9 mouse cellular contexts compared by ENCODE assay signal in the genomic region with DNA sequence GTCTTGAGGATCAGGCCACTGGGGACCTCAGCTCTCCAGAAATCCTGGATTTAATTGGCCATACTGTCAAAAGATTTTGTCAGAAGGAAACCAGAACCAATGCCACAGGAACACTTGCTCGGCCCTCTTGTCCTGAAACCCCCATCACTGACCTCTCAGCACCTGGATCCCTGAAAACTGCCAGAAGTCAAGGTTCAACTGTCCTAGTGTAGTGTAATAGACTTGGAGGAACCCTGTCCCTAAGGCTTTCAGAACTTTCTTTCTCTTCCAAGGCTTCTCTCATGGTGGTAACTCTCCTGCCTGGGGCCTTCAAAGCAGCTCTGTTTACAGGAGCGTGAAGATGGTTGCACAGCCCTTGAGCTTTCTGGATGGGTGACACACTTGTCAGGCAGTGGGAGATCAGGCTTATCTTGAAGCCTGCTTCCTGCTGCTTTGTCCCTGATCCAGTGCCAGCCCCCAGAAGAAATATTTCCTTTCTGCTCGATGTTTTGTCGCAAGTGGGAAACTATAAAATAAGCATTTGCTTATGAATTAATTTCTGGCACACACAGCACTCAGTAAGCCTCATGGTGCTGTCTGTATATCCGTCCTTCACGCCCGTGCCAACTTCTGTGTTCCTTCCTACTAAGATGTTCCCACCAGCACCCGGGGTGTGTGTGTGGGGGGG.
DNase-seq lines count a peak whose midpoint lies in the region; ATAC-seq and TF ChIP-seq lines count a peak whose summit lies in the region.
"Had no signal": no experiment of that assay in that cellular context is flagged by ENCODE, and none has a peak within 500 bp of the region (broad histone marks: within the 10 kb centered on the region; RNA-seq: fewer than 3 reads in every experiment).

No protein-coding gene starts in this region.

- no peak overlapping the region for H3K4me2 ChIP-seq in kidney, embryonic 14.5 days (replicated peaks; ENCODE audit: low read depth, low read length)
- H3K4me2 ChIP-seq in lung, embryonic 16.5 days (ENCODE audit: low read depth, low read length) = no peak overlapping the region
- no peak overlapping the region for H3K4me2 ChIP-seq in hindbrain, embryonic 11.5 days (replicated peaks; ENCODE audit: low read depth, low read length)
- H3K4me2 ChIP-seq: midbrain, embryonic 11.5 days had no signal

- WGBS in kidney, embryonic 14.5 days = 58% methylated on average over 8 of the region's 8 CpGs
- WGBS in lung, embryonic 16.5 days = 26% methylated on average over 8 of the region's 8 CpGs
- 87% methylated on average over 8 of the region's 8 CpGs for WGBS in hindbrain, embryonic 11.5 days
- 33% methylated on average over 8 of the region's 8 CpGs for WGBS in cerebellum, adult 2 months

- no peaks in the 10 kb centered on the region for H3K9me3 ChIP-seq in kidney, embryonic 14.5 days (ENCODE audit: control insufficient read depth, low read length)
- H3K9me3 ChIP-seq in lung, embryonic 16.5 days (ENCODE audit: control insufficient read depth, low read length) = no peaks in the 10 kb centered on the region
- H3K9me3 ChIP-seq in hindbrain, embryonic 11.5 days (ENCODE audit: control insufficient read depth, low read length) = no peaks in the 10 kb centered on the region

- H3K27ac ChIP-seq in kidney, embryonic 14.5 days (ENCODE audit: low read depth, low read length) = peak overlapping the region; percentile 51; the same call in 1 of the 2 replicates
- H3K27ac ChIP-seq in lung, embryonic 16.5 days (ENCODE audit: low read length) = peak overlapping the region; percentile 75
- no peak overlapping the region for H3K27ac ChIP-seq in hindbrain, embryonic 11.5 days (ENCODE audit: low read depth, low read length)
- H3K27ac ChIP-seq in cerebellum, adult 2 months (ENCODE audit: insufficient read depth, low read length) = no peak overlapping the region

- no peak overlapping the region for H3K4me3 ChIP-seq in kidney, embryonic 14.5 days (ENCODE audit: low read length)
- H3K4me3 ChIP-seq in lung, embryonic 16.5 days (ENCODE audit: low read length) = no peak overlapping the region
- no peak overlapping the region for H3K4me3 ChIP-seq in hindbrain, embryonic 11.5 days (ENCODE audit: low read depth, low read length)
- H3K4me3 ChIP-seq in cerebellum, adult 2 months (replicated peaks; ENCODE audit: insufficient read depth, low read depth, low read length) = no peak overlapping the region

- TF ChIP-seq POLR2A in cerebellum, adult 2 months (IDR thresholded peaks at IDR 0.05; ENCODE audit: borderline replicate concordance, insufficient read depth, low read length) = no peak

- TF ChIP-seq CTCF in cerebellum, adult 2 months (IDR thresholded peaks at IDR 0.05; ENCODE audit: borderline replicate concordance, insufficient read depth, low read depth, low read length) = no peak

- peaks cover 25% of the 10 kb centered on the region for H3K4me1 ChIP-seq in kidney, embryonic 14.5 days (ENCODE audit: control insufficient read depth, insufficient read depth, low read length)
- peaks cover 32% of the 10 kb centered on the region for H3K4me1 ChIP-seq in lung, embryonic 16.5 days (replicated peaks; ENCODE audit: control insufficient read depth, insufficient read depth, low read length)
- H3K4me1 ChIP-seq in hindbrain, embryonic 11.5 days (replicated peaks; ENCODE audit: control insufficient read depth, insufficient read depth, low read length) = no peaks in the 10 kb centered on the region
- H3K4me1 ChIP-seq in cerebellum, adult 2 months (ENCODE audit: control insufficient read depth, insufficient read depth, low read length) = peaks cover 26% of the 10 kb centered on the region

- DNase-seq in kidney, adult 18-20 months = no peak
- DNase-seq in brain, adult 2 months (ENCODE audit: low read depth, low spot score) = peak; percentile 66
- peak; percentile 39 to 43 for DNase-seq in heart, adult 9 months (ENCODE audit: low spot score in 2 of 2)
- no peak for DNase-seq in hindbrain, embryonic 11.5 days (ENCODE audit: low spot score)
- no peak for DNase-seq in cerebellum, adult 2 months

- 0 out of 2 replicates have a peak, but pooled peaks have one; percentile 15 for ATAC-seq in kidney, embryonic 14.5 days (ENCODE audit: low FRiP score, low TSS enrichment)
- ATAC-seq in lung, embryonic 16.5 days (ENCODE audit: low read depth) = peak; percentile 69
- no peak for ATAC-seq in hindbrain, embryonic 11.5 days (ENCODE audit: low FRiP score)
- no peak for ATAC-seq in CD4-positive, CD25-positive, alpha-beta regulatory T cell, adult 4 months

- no peak overlapping the region for H3K9ac ChIP-seq in kidney, embryonic 14.5 days (ENCODE audit: low read depth, low read length)
- H3K9ac ChIP-seq in lung, embryonic 16.5 days (ENCODE audit: low read length) = no peak overlapping the region
- H3K9ac ChIP-seq in hindbrain, embryonic 11.5 days (ENCODE audit: low read depth, low read length) = no peak overlapping the region

- no peaks in the 10 kb centered on the region; the same call in 1 of the 2 replicates for H3K36me3 ChIP-seq in kidney, embryonic 14.5 days (ENCODE audit: control insufficient read depth, insufficient read depth, low read length)
- no peaks in the 10 kb centered on the region; the same call in 1 of the 2 replicates for H3K36me3 ChIP-seq in lung, embryonic 16.5 days (ENCODE audit: control insufficient read depth, insufficient read depth, low read length)
- H3K36me3 ChIP-seq in hindbrain, embryonic 11.5 days (ENCODE audit: control insufficient read depth, insufficient read depth, low read length) = no peaks in the 10 kb centered on the region

- no peaks in the 10 kb centered on the region for H3K27me3 ChIP-seq in kidney, embryonic 14.5 days (ENCODE audit: control insufficient read depth, insufficient read depth, low read length)
- no peaks in the 10 kb centered on the region for H3K27me3 ChIP-seq in lung, embryonic 16.5 days (ENCODE audit: control insufficient read depth, insufficient read depth, low read depth, low read length)
- H3K27me3 ChIP-seq in hindbrain, embryonic 11.5 days (ENCODE audit: control insufficient read depth, insufficient read depth, low read length) = no peaks in the 10 kb centered on the region
- no peaks in the 10 kb centered on the region for H3K27me3 ChIP-seq in cerebellum, adult 2 months (ENCODE audit: control insufficient read depth, insufficient read depth, low read length)

Comparison
In these comparisons a context has a peak if more than half of its experiments do, and no peak if none do; other contexts are left out.
1. ATAC-seq: peak in kidney, embryonic 14.5 days (single experiment) and lung, embryonic 16.5 days (single experiment); none in hindbrain, embryonic 11.5 days (single experiment) and CD4-positive, CD25-positive, alpha-beta regulatory T cell, adult 4 months (single experiment).
2. H3K27ac ChIP-seq: peak in kidney, embryonic 14.5 days (single experiment) and lung, embryonic 16.5 days (single experiment); none in hindbrain, embryonic 11.5 days (single experiment) and cerebellum, adult 2 months (single experiment).
3. DNase-seq: peak in brain, adult 2 months (single experiment) and heart, adult 9 months (2 of 2); none in kidney, adult 18-20 months (single experiment), hindbrain, embryonic 11.5 days (single experiment) and cerebellum, adult 2 months (0 of 2).